Mouse (Mus musculus) frontal cortex, postnatal 36 days (tissue): ENCODE measurements around the gene Egfl7.
A peak's percentile ranks its signal among the peaks of the same experiment; 100 is the strongest.

ENCODE experiments used
- DNase-seq, 2 experiments: peaks; one replicate each; pipeline ENCODE4 v3.0.0; 2022; ENCODE audit warnings: low spot score in 2 of 2

Gene Egfl7

GRCm38 (mm10) chr2:26593211-26594021 is 13.6 kb downstream of the Egfl7 start:
- DNase-seq: no peak

- peak in 1 of 2 experiments; percentile 43 for DNase-seq
Observed at GRCm38 (mm10) chr2:26594022-26594346, 14.2 kb downstream of the Egfl7 start.

GRCm38 (mm10) chr2:26594461-26594933 is 14.7 kb downstream of the Egfl7 start:
- no peak for DNase-seq

- no peak for DNase-seq
Observed at GRCm38 (mm10) chr2:26594934-26595724, 15.3 kb downstream of the Egfl7 start.

- DNase-seq: no peak
Observed at GRCm38 (mm10) chr2:26595725-26596435, 16.1 kb downstream of the Egfl7 start.

GRCm38 (mm10) chr2:26596898-26597297 is 17.1 kb downstream of the Egfl7 start:
- DNase-seq: no peak

- no peak for DNase-seq
Observed at GRCm38 (mm10) chr2:26597810-26598209, 18.0 kb downstream of the Egfl7 start.

GRCm38 (mm10) chr2:26598462-26598861 is 18.6 kb downstream of the Egfl7 start:
- DNase-seq: no peak

- DNase-seq: no peak
Observed at GRCm38 (mm10) chr2:26599965-26600364, 20.2 kb downstream of the Egfl7 start.

- no peak for DNase-seq
Observed at GRCm38 (mm10) chr2:26600664-26601063, 20.9 kb downstream of the Egfl7 start.

- DNase-seq: no peak
Observed at GRCm38 (mm10) chr2:26601595-26601994, 21.8 kb downstream of the Egfl7 start.

GRCm38 (mm10) chr2:26602631-26603030 is 22.8 kb downstream of the Egfl7 start:
- no peak for DNase-seq

- DNase-seq: no peak
Observed at GRCm38 (mm10) chr2:26603159-26603558, 23.3 kb downstream of the Egfl7 start.

GRCm38 (mm10) chr2:26603720-26604671 is 24.2 kb downstream of the Egfl7 start, which contains the start of gene Agpat2:
Gene Agpat2, minus strand, starts transcription at chr2:26604417.
- peak in 1 of 2 experiments; percentile 13 for DNase-seq

GRCm38 (mm10) chr2:26605331-26605730 is 25.5 kb downstream of the Egfl7 start:
- DNase-seq: no peak

GRCm38 (mm10) chr2:26606579-26606978 is 26.8 kb downstream of the Egfl7 start:
- DNase-seq: no peak

GRCm38 (mm10) chr2:26607056-26607910 is 27.5 kb downstream of the Egfl7 start:
- no peak for DNase-seq

- DNase-seq: no peak
Observed at GRCm38 (mm10) chr2:26608781-26609180, 29.0 kb downstream of the Egfl7 start.

GRCm38 (mm10) chr2:26609261-26609661 is 29.4 kb downstream of the Egfl7 start:
- DNase-seq: no peak

- no peak for DNase-seq
Observed at GRCm38 (mm10) chr2:26610526-26610925, 30.7 kb downstream of the Egfl7 start.
